Mouse (Mus musculus) right cerebral cortex, postnatal 10 days (tissue): ENCODE data around the gene E2f2.

ENCODE experiments used
- DNase-seq, 2 experiments: peaks; one replicate each; pipeline ENCODE4 v3.0.0; 2021; ENCODE audit warnings: low spot score in 2 of 2

The E2f2 gene

DNA sequence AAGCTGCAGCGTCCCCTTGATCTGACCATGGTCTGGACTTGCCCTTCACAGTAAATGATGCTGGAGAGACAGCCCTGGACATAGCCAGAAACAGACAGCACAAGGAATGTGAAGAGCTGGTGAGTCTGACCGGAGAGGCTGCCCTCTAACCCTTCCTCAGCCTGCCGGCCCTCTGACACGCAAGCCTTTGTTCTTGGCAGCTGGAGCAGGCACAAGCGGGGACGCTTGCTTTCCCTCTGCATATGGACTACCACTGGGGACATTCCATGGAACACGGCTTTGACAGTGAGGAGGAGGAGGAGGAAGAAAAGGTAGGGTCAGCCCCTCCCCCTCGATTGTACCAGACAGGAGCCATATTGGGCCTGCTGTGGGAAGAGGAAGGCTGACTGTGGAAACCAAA lies 68.8 kb downstream of the E2f2 start:
- no peak for DNase-seq

DNA sequence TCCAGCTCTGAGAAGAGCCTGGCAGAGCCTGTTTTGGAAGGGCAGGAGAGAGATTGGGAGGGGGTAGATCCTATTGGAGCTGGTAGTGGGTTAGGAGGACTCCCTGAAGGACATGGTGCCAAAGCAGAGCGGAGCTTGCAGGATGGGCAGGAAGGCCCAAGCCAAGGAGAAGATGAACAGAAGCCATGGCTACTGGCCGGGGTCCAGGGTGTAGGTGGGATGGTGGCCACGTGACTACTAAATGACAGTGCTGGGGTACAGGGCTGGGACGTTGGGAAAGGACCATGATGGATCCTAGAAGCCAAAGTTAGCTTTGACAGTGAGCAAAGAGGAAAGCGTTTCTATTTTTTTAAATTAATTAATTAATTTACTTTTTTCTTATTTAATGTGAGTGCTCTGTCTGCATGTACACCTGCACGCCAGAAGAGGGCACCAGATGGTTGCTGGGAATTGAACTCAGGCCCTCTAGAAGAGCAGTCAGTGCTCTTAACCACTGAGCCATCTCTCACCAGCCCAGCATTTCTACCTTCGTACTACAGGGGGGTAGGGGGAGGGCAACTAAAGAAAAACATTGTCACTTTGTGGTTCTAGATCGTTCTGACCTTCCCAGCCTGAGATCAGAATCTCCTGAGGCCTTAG lies 70.0 kb downstream of the E2f2 start:
- DNase-seq, result peak in 1 of 2 experiments; percentile 46

DNA sequence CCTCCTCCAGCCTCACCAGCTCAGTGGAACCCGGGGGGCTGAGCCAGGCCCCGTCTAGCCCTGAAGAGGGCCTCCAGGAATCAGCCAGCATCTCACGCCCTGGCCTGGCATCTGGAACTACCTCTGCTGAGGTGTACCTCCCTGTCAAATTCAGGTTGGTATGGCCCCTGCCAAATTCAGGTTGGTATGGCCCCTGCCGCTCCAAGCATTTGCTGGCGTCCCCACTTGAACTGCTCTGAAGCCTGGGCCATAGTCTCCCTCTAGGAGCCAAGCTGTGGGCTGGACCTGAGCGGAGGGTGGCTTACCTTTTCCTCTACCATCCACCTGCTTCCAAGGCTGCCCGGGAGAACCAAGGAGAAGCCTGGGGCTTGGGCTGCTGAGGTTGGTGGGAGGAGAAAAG lies 70.5 kb downstream of the E2f2 start:
- DNase-seq, result no peak

DNA sequence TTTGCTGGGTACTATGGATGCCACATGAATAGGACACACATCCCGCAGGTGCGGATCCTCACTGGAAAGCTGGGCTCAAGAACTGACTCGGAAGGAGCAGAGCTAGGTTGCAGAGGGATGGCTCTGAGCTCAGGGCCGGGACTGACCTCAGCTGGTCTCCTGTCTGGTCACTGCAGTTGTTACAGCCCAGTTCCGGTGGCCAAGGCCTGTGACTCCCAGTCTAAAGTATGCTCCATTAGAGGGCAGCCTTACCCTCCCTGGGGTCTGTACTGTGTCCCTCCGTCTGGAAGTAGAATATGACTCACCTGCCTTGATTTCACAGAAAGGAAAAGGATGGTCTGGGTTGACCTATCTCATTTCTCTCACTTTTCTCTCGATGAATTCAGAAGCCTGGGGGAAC lies 72.0 kb downstream of the E2f2 start:
- DNase-seq, result no peak
